8 mouse cellular contexts compared by ENCODE assay signal in the genomic region with DNA sequence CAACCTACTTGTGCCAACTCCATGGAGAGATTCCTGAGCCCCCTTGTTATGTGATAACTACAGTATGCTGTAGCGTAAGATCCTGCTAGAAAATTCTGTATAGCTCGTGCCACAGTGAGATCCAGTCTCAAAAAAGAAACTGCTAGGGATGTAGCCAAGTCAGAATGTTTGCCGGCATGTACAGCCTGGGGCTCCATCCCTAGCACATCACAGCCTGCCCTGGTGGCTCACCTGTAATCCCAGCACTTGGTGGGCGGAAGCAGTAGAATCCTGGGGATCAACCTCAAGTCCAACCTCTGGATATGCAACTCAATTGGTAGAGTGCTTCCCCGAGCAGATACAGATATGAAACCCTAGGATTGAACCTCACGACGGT. TPM values are rescaled to one million over a fixed set of nuclear protein-coding genes. Genes with fewer than 3 reads are reported as not detected.
DNase-seq lines count a peak whose midpoint lies in the region; ATAC-seq and TF ChIP-seq lines count a peak whose summit lies in the region.

No protein-coding gene starts in this region.

- H3K4me2 ChIP-seq in liver, embryonic 12.5 days = peak overlapping the region; percentile 89

- intact Hi-C loops in heart, adult 2 months (cut with DNase I) = loop anchor here (1.0 to 2.0 kb wide), 2 partner anchors 19 to 64 kb away; a partner anchor contains a TSS
- intact Hi-C loops in heart, postnatal 36 days (cut with DNase I) = loop anchor here (1.0 to 10.0 kb wide), 3 partner anchors 19 to 713 kb away; a partner anchor contains a TSS

- peak overlapping the region; percentile 93 for H3K4me3 ChIP-seq in heart, adult 2 months
- peak overlapping the region; percentile 99 for H3K4me3 ChIP-seq in liver, embryonic 12.5 days

- peaks cover 2% of the 10 kb centered on the region; the same call in 1 of the 2 replicates for H3K79me2 ChIP-seq in heart, adult 2 months (replicated peaks; ENCODE audit: control insufficient read depth, insufficient read depth, low read length)

- TF ChIP-seq CTCF in heart, adult 2 months (IDR thresholded peaks at IDR 0.05) = no peak

- no peak for TF ChIP-seq EP300 in heart, adult 2 months (IDR thresholded peaks at IDR 0.05; ENCODE audit: insufficient read depth, low read depth, low read length)

- H3K4me1 ChIP-seq in heart, adult 2 months (ENCODE audit: control insufficient read depth, insufficient read depth, low read length) = peaks cover 7% of the 10 kb centered on the region
- H3K4me1 ChIP-seq in liver, embryonic 12.5 days = peaks cover 66% of the 10 kb centered on the region

- DNase-seq in heart, adult 2 months = no peak
- no peak for DNase-seq in heart, postnatal 36 days
- DNase-seq in thymus, postnatal 0 days (ENCODE audit: low spot score) = peak; percentile 16
- DNase-seq in thymus, postnatal 25 days = no peak
- DNase-seq in ovary, postnatal 14 days (ENCODE audit: low spot score) = no peak
- DNase-seq in left cerebral cortex, adult 9 months (ENCODE audit: low spot score in 2 of 2) = no peak
- DNase-seq in thymus, postnatal 14 days = no peak

- 9% methylated on average over 7 of the region's 7 CpGs for WGBS in heart, adult 2 months
- 16% methylated on average over 7 of the region's 7 CpGs for WGBS in liver, embryonic 12.5 days (ENCODE audit: insufficient replicate concordance)

- no peak for TF ChIP-seq POLR2A in heart, adult 2 months (IDR thresholded peaks at IDR 0.05; ENCODE audit: insufficient read depth, low read depth, low read length)

- peak overlapping the region; percentile 84 for H3K9ac ChIP-seq in heart, adult 2 months (ENCODE audit: low read depth, low read length)
- H3K9ac ChIP-seq in liver, embryonic 12.5 days = peak overlapping the region; percentile 100

- no peaks in the 10 kb centered on the region for H3K27me3 ChIP-seq in heart, adult 2 months (ENCODE audit: control insufficient read depth, insufficient read depth, low read length)
- H3K27me3 ChIP-seq in liver, embryonic 12.5 days (replicated peaks) = no peaks in the 10 kb centered on the region

- H3K9me3 ChIP-seq in liver, embryonic 12.5 days (replicated peaks) = no peaks in the 10 kb centered on the region

- no peak; the same call in none of the 2 replicates for ATAC-seq in liver, embryonic 12.5 days

- peaks cover 2% of the 10 kb centered on the region; the same call in 1 of the 2 replicates for H3K36me3 ChIP-seq in heart, adult 2 months (ENCODE audit: control insufficient read depth, insufficient read depth, low read length)
- peaks cover 17% of the 10 kb centered on the region for H3K36me3 ChIP-seq in liver, embryonic 12.5 days

- peak overlapping the region; percentile 99 for H3K27ac ChIP-seq in heart, adult 2 months
- peak overlapping the region; percentile 100 for H3K27ac ChIP-seq in liver, embryonic 12.5 days

RNA-seq across cellular contexts. Expression of a gene that starts 0.5 kb away (rescaled TPM):
- 100 to 1,000 TPM; 219 to 231 TPM for total RNA-seq in heart, adult 2 months (2021)
- 204 and 351 TPM in 2 replicates for polyA plus RNA-seq in heart, adult 2 months (2012; rRNA removed)
- total RNA-seq in heart, postnatal 36 days (2021) = 100 to 1,000 TPM; 239 to 240 TPM
- 419 and 434 TPM in 2 replicates for polyA plus RNA-seq in thymus, postnatal 0 days (2015; fragmentation: Nextera tagmentation; extraction: Ambion mirVana)
- polyA plus RNA-seq in liver, embryonic 12.5 days (2016; fragmentation: Nextera tagmentation; extraction: Ambion mirVana) = 254 and 256 TPM in 2 replicates
